Mouse (Mus musculus): Measurements from ENCODE around the gene 1190002N15Rik. TPM values are rescaled to one million over a fixed set of nuclear protein-coding genes. Genes with fewer than 3 reads are reported as not detected.
A peak's percentile ranks its signal among the peaks of the same experiment; 100 is the strongest.

1190002N15Rik gene
- total RNA-seq (2021): 10 to 100 TPM; 25.7 to 31.8 TPM
- long read RNA-seq, experiment 1, transcript 1190002N15Rik-201 (3 exons, 3,950 nt): major isoform, 22 of 22 reads
- long read RNA-seq, experiment 1, partial matches to known transcripts: 0 of 22 reads
- long read RNA-seq, experiment 1, other reads (novel, unspliced or antisense): 0 of 22 reads
- long read RNA-seq, experiment 2, partial matches to known transcripts: 0 of 5 reads
- long read RNA-seq, experiment 2, other reads (novel, unspliced or antisense): 1 of 5 reads

DNA sequence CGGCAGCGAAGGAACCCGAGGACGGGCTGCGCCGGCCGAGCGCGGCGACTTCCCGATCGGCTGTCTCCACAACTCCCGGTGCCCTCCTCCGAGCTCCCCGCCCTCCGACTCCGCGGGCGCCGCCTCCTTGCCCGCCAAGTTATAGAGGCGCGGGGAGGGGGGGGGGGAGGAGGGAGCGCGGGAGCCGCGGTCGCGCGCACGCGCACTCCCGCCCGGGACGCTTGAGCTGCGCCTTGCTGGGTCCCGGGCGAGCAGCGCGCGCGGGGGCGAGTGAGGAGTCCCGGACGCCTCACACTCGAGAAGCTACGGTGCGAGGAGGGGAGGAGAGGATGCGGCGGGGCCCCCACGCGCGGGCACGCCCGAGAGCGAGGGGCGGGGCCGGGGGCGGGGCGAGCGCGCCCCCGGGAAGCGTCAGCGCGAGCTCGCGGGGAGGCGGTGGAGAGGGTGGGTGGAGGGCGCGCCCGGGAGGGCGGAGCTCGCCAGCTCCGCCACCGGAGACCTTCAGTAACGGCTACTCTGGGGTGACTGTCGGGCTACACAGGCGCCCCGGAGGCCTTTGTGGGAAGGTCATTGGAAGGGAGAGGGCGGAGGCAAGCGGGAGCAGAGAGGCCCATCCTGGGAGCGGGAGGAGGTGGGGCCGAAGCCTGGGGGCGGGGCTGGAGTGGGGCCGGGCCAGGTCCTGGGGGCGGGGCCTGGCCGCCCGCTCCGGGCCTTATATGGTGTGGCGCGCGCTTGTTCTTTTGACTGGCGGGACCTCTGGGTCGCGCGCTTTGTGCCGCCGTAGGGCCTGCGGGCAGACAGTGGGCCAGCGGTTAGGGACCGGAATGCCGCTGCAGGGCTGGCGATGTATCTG lies at the start of gene 1190002N15Rik:
Gene 1190002N15Rik, minus strand, starts transcription at position 112 of the 853 bp plus-strand sequence.
- peak; percentile 95 to 96 for DNase-seq

DNA sequence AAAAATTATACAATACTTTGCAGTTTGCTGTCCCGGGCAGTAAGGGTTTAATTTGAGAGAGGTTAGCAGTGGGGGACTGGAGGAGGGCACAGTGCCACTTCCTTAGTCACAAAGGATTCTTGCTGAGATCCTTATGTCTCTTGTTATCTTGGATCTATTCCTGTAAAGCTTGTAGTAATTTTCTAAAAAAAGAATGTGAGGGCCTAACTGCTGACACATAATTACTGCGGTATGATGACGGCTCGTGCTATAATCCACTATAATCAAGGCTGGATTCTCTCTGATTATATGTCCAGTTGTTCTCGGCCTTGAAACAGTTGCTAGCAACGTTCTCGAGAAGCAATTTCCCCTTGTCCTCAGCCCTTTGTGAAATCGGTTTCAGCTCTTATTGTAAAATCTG lies 44.4 kb upstream of the 1190002N15Rik start:
- DNase-seq: no peak

- no peak for DNase-seq
Observed at GRCm38 (mm10) chr9:94581661-94582060, 43.8 kb upstream of the 1190002N15Rik start.

GRCm38 (mm10) chr9:94580071-94580737 lies 42.3 kb upstream of the 1190002N15Rik start:
- no peak for DNase-seq

GRCm38 (mm10) chr9:94571802-94572201 lies 33.9 kb upstream of the 1190002N15Rik start:
- peak in 1 of 2 experiments; percentile 47 for DNase-seq

DNA sequence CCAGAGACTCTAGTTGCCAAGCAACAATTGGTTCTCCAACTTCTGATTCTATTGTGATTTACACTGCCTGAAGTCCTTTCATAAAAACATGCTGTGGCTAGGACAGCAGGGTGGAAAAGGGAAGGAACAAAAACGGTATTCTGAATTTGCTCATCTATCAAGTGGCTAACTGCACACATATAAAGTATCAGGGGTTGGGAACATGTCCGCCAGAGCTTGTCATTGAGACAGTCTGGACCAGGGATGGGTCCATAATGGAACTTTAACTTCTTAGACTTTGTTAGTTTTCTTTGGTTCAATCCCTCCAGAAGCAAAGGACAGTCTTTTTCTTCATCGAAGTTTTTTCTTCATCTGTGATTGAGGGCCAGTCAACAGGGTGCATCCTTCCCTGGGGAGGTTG lies 30.5 kb upstream of the 1190002N15Rik start:
- DNase-seq: no peak

DNA sequence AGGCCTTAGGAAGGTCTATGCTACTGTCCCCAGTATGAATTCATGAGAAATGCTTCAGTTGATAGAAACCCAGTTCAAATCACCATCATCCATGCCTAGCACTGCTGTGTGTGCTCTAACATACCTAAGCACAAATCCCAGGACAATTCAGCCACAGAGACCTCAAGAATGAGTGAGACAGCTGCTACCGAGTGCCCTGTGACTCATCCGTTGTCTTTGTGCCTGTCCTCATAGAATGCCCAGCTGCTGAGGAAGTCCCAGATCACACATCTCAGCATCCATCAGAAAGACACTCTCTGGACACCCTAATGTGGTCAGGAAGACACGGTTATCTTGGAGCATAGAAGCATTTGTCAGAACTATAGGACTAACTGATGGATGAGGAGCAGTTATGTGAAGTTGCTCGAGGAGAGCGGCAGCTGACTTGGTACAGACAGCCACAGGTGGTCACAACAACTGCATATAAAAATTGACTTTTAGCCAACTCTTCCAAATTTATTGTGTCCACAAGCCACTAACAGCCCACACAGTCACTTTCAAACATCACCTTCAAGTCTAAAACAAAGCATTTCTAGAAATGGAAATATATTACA lies 29.9 kb upstream of the 1190002N15Rik start:
- DNase-seq: no peak

- DNase-seq: no peak
Observed at GRCm38 (mm10) chr9:94556776-94557514, 19.1 kb upstream of the 1190002N15Rik start.

DNA sequence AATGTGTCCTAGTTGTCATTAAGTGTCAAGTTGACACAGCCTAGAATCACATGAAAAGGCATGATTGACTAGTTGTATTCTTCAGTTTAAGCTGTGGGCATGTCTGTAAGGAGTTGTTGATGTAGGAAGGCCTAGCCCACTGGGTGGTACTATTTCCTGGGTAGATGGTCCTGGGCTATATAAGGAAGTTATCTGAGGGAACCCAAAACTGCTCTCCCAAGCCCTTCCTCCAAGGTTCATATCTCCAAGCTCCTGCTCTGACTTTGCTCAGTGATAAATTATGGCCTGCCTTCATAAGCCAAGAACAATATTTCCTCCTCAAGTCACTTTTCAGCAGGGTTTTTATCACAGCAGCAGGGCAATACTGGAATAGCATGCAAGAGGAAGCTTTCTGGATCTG lies 18.4 kb upstream of the 1190002N15Rik start:
- DNase-seq: no peak

GRCm38 (mm10) chr9:94550493-94551095 lies 12.7 kb upstream of the 1190002N15Rik start:
- DNase-seq: no peak

DNA sequence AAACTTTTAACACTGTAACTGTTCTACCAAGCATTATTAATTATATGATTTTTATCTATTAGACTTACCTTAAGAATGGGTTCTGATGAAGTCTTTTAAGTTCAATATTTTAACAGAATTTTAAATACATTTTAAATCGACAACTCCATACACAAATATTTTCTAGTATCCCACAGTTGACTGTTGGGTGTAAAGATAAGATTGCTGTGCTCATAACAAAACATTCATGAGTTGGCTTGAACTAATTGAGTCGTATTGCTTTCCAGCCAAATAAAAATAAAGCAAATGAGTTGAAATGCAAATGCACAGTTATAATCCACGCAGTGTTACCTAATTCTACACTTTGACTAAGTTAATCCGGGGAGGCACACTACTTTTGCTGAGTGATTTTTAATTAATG lies 6.0 kb upstream of the 1190002N15Rik start:
- no peak for DNase-seq

- DNase-seq: peak in 1 of 2 experiments; percentile 47
Observed at GRCm38 (mm10) chr9:94540343-94541095, 2.6 kb upstream of the 1190002N15Rik start.

GRCm38 (mm10) chr9:94539346-94539865 lies 1.5 kb upstream of the 1190002N15Rik start:
- DNase-seq: no peak

DNA sequence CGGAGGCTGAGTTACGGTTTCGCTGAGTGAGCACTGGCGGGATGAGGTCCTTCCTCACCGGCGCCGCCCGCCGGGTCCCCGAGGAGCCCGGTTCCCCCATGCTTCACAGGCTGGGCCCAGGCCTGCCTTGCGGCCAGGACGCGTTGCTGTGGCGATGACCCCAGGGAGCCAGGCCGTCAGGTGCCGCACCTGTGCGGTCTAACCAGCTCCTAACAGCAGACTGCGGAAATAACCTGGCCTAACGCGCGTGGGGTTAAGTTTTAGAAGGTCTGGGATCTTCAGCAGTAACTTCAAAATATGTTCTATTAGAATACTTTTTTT lies 902 bp upstream of the 1190002N15Rik start:
- DNase-seq: no peak

DNA sequence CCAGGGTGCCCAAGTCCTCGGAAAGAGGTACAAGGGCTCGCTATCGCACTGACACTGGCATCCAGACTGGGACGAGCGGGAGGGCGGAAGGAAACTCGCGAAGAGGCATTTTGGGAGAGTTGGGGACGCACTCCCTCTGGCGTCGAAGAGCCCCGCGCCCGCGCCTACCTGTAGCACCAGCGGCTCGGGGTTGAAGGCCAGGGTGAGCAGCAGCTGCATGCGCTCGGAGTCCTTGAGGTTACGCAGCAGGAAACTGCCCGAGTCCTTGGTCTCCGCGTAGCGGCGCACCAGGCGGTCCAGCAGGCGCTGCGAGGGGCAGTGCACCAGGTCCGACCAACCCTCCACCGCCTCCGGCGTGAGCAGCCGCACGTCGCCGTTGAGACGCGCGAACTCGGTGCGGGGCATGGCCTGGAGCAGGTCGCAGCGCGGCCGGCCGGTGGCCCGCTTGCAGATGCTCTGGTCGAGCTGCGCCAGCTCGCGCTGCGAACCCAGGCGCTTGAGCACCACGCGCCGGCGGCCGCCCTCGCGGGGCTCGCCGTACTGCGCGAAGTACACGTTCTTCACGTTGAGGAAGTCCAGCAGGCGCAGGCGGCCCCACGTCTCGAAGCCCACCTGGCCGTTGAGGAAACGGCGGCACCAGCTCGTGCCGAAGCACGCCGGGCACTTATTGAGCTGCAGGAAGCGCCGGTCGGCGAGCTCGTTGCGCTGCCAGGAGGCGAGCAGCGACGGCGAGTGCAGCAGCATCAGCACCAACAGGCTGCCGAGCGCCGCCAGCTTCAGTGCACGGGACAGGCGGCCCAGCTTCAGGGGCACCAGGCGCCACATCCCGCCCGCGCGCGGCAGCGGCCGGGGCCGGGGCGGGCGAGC lies 597 bp downstream of the 1190002N15Rik start:
- peak; percentile 70 to 81 for DNase-seq

- no peak for DNase-seq
Observed at GRCm38 (mm10) chr9:94536261-94536905, 1.5 kb downstream of the 1190002N15Rik start.

DNA sequence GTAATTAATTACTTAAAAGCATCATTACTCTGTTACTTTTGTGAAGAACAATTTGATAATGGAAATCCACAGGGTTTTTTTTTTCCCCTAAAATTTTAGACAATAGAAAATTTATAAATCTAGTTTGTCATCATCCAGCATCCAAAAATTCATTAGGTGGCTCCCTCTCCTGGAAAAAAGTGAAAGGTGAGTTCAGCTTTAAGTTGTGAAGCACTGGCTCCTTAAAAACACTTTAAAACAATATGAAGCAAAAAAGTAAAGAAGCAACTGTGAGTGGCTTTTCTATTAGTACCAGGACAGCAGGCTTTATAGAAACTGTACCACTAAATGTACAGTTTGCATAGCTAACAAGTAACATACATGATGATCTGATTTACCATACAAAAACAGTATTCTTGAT lies 3.1 kb downstream of the 1190002N15Rik start:
- DNase-seq: no peak

DNA sequence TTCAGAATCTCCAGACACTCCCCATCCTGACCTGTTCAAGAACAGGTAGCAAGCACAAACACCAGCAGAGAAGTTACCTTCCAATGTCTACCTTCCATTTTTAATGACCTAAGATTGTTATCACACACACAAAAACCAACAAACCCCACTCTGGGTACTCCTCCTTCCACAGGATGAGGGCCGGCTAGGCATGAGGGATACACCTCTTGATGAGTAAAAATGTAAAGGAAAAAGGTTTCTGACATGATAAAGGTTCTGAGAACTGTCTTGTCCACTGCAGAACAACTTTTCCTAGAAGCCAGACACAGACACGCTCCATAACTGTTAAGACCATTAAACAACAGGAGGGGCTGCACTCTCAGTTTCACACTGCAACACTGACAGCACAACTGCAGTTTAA lies 3.7 kb downstream of the 1190002N15Rik start:
- no peak for DNase-seq

GRCm38 (mm10) chr9:94533641-94534040 lies 4.2 kb downstream of the 1190002N15Rik start:
- peak in 1 of 2 experiments; percentile 41 for DNase-seq
